Mouse (Mus musculus) cerebellum, postnatal 25 days (tissue): ENCODE data around the gene Gucy2e.

Experiments
- DNase-seq, 2 experiments: peaks; one replicate each; pipeline ENCODE4 v3.0.0; 2021; ENCODE audit warnings: mixed read lengths in 2 of 2

Gene Gucy2e

DNA sequence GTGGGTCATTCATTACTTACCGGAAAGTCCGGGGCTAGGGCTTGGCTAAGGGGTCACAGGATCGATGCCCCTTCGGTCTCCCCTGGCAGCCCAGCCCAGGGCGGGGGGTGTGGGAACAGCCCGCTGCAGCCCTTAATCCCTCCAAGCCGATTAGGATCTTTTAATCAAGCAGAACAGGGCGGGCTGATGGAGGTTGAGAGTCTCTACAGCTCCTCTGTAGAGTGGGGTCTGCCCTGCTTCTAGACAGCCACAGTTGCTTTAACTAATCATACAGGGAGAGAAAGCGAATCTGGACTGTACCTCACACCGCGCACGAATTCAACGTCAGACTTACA lies at the start of gene Gucy2e:
TSS of gene Gucy2e (minus strand) at position 111 of the 335 bp plus-strand sequence.
- DNase-seq = no peak

DNA sequence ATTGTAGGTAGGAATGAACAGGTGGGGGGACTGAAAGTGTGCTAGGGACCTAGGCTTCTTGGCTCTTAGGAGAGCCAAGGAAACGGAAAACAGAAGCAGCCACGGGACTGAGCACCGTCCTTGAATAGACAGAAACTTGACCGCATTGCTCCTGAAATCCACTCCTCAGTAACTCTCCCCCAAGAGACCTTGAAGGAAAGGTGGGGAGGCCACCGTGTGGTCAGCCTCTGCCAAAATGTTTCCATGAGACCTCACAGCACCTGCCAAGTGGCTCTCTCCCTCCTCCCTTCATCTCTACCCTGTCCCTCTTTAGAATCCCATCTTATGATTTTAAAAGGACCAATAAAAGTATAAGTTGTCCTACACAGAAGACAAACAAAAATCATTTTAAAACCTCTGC lies 40.4 kb upstream of the Gucy2e start:
- no peak for DNase-seq

DNA sequence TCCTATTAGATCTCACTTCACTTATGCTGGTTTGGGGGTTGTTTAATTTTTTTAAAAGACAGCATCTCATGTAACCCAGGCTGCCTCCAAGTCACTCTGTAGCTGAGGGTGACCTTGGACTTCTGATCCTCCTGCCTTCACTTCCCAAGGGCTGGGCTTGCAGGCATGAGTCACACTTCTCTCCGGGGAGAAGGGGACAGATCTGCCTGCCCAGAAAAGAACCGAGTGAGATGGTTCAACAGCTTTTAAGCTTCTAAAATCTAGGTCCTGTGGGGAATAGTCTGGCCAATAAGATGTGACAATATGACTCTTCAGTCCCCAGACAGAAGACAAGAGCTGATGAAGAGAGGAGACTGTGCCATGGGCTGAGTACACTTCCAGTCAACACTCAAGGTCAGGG lies 39.2 kb upstream of the Gucy2e start:
- no peak for DNase-seq

GRCm38 (mm10) chr11:69275650-69276049 lies 38.8 kb upstream of the Gucy2e start:
- DNase-seq = no peak

DNA sequence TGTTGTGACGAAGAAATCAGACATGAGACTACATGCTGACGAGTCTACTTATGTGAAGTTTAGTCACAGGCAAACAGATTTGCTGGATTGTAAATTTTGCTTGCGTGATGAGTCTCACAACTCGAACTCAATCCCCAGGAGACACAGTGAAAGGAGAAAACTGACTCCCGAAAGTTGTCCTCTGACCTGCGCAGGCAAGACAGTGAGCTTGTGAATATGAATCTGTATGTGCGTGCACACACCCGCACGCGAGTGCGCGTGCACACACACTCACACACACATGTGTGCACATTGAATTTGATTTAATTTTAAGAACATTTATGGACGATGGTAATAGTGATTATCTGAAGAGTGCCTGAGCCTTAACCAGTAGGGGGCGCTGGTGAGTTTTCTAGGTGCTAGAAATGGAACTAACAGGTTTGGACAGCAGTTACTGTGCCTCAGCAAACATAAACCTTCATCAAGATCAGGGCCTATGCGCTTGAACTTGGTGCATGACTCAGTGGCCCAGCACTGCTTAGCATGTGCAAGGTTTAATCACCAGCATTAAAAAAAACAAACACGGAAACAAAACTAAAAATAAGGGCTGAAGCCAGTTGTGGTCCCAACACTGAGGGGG lies 35.4 kb upstream of the Gucy2e start:
- peak; percentile 79 to 91 for DNase-seq

DNA sequence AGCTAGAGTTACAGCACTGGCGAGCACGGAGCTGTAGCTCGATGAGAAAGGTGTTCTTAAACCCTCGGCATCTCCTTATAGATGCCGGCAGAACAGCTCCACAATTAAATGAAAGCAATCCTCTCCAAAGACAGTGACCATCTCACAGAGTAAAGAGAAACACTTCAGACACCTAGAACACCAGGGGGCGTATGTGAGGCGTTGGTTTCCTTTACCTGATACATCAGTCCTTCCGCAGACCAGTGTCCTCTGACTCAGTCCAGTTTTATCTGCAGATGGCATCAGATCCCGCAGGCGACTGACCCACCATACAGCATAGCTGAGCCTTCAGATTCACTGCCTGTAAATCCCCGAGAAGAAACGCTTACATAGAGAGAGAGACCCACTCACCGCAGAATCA lies 32.7 kb upstream of the Gucy2e start:
- DNase-seq = peak; percentile 82 to 92

GRCm38 (mm10) chr11:69268100-69268499 lies 31.3 kb upstream of the Gucy2e start:
- DNase-seq = no peak

DNA sequence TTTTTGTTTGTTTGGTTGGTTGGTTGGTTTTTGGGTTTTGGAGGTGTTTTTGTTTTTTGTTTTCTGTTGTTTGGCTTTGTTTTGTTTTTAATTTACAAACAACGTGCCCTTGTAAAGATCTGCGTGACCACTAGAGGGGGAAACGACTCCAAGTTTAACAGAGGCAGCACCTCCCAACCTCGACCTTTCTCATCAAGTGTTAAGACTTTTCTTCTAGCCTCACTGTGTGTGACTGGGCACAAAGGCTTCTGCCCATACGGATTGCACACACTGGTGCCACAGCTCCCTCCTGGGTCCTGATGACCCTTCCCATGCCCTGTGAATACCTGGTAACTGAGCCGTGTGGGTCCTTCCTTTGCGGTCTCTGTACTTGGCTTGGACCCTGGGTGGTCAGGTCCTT lies 30.5 kb upstream of the Gucy2e start:
- DNase-seq = peak; percentile 37 to 48

GRCm38 (mm10) chr11:69266253-69266652 lies 29.4 kb upstream of the Gucy2e start:
- DNase-seq = peak; percentile 66 to 81

DNA sequence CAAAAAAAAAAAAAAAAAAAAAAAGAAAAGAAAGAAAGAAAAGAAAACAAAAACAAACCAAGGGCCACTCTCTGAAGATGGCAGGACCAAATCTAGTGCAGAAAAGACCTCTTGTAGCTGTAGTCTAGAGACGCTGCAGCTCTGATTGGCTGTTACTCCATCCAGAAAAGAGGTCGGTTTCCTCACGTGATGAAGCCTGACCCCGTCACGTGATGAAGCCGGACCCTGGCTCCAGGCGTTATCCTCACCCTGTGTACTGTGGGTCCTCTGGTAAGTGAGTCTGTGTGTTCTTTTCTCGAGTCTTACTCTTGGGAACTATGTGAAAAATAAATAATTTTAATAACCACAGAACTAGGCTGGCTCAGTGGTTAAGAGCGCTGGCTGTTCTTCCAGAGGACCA lies 28.6 kb upstream of the Gucy2e start:
- no peak for DNase-seq

DNA sequence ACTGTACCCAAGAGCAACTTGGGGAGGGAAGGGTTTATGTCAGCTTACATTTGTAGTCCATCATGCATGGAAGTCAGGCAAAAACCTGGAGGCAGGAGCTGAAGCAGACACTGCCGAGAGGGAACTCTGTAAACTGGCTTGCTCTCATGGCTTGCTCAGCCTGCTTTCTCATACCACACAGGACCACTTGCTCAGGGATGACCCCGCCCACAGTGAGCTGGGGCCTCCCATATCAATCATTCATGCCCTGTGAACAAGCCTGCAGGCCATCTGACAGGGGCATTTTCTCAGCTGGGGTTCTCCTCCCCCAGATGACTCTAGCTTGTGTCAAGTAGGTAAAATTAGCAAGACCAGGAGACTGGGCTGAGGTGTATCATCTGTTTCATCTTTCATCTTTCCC lies 27.4 kb upstream of the Gucy2e start:
- no peak for DNase-seq

DNA sequence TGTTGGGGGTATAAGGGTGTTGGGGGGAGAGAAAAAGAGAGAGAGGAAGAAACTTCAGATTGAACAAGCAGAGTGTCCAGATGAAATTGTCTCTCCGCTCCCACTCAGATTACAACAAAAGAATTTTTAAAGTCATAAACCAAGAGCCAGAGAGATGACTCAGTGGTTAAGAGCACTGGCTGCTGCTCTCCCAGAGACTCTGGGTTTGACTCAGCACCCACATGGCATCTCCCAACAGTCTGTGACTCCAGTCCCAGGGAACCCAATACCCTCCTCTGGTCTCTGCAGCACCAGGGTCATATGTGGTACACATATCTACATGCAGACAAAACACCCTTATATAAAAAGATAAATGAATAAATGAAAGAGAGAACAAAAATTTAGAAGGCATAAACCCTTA lies 23.3 kb upstream of the Gucy2e start:
- no peak for DNase-seq

DNA sequence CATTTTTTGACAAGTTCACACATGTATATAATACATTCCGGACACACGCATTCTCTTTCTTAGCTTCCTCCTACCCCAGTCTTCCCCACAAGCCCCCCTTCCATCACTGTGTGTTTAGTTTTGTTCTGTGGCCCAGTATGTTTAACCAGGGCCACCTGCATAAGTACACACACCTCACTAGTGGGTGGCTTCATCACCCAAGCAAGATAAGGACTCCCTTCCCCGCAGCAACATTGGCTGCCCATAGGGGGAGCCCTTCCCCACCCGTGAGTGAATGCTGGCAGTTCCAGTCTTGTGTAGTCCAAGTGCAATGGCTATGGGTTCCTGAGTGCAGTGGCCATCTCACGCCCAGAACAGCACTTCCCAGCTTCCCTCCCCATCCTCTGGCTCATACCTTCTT lies 21.5 kb upstream of the Gucy2e start:
- DNase-seq = peak; percentile 62 to 71

GRCm38 (mm10) chr11:69257807-69258206 lies 21.0 kb upstream of the Gucy2e start:
- no peak for DNase-seq

GRCm38 (mm10) chr11:69257072-69257471 lies 20.2 kb upstream of the Gucy2e start:
- no peak for DNase-seq

GRCm38 (mm10) chr11:69254808-69255207 lies 18.0 kb upstream of the Gucy2e start:
- no peak for DNase-seq

DNA sequence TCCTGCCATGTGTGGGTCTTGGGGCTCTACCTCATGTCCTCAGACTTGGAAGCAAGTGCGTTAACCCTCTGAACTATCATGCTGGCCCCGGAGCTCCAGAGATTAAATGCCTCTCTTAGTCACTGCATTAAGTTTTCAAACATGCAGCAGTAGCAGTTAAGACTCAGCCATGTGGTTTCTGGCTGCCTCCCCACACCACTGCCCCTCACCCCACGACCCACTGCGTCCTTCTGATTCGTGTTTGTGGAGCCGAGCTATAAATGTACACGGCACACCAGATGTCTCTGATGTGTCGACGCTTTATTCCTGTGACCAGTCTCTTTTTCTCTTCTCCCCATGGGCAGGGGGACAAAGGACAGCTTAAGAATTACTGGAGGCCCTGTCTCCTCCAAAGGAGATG lies 16.3 kb upstream of the Gucy2e start:
- DNase-seq = no peak

- no peak for DNase-seq
Observed at GRCm38 (mm10) chr11:69251953-69252352, 15.1 kb upstream of the Gucy2e start.

- DNase-seq = peak in 1 of 2 experiments; percentile 34
Observed at GRCm38 (mm10) chr11:69251135-69251842, 14.5 kb upstream of the Gucy2e start.

DNA sequence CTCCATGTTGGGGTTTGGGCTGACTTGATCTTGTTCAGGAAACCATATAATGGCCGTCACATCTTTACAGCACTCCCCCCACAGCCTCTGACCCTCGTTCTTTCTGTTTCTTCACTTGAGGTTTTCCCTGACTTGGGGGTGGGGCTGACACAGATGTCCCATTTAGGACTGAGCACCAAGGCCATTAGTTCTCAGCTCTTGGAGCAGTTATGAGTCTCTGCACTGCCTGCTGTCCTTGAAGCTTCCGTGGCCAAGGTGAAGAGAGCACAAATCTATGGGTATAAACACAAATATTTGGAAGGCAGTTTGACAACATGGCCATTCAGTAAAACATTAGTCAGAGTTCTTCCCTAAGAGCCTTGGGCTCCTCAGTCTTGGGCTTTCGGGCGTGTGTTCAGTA lies 13.3 kb upstream of the Gucy2e start:
- DNase-seq = no peak

DNA sequence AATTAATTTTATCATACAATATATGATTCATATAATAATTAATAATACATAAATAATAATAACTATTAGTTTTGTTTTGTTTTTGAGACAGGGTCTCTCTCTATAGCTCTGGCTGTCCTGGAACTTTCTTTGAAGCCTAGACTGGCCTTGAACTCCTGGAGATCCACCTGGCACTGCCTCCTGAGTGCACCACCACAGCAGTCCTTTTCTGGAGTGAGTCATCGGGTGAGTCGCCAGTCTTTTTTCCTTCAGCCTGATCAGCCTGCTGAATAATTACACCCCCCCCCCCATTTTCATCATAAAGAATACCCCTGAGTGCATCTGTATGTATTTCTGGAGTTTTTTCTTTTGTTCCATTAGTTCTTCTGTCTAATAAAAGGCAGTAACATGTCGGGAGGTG lies 12.3 kb upstream of the Gucy2e start:
- no peak for DNase-seq

DNA sequence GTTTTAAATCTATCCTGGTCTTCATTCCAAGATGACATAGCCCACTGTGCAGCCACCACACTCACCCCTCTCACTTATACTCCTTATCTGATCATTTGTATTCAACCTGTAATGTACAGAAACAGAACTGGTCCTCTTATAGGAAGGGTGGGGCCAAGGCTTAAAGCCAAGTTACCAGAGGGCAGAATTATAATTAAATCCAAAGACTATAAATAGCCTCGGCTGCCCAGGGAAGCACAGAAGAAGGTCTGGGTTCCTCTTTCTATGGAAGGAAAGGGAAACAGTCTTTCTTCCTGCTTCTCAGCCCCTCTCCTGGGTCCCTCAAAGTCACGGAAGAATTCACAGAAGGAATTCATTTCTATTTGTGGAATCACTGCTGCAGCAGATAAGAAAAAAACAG lies 8.8 kb upstream of the Gucy2e start:
- no peak for DNase-seq

- DNase-seq = peak; percentile 53 to 76
Observed at GRCm38 (mm10) chr11:69244911-69245310, 8.1 kb upstream of the Gucy2e start.

DNA sequence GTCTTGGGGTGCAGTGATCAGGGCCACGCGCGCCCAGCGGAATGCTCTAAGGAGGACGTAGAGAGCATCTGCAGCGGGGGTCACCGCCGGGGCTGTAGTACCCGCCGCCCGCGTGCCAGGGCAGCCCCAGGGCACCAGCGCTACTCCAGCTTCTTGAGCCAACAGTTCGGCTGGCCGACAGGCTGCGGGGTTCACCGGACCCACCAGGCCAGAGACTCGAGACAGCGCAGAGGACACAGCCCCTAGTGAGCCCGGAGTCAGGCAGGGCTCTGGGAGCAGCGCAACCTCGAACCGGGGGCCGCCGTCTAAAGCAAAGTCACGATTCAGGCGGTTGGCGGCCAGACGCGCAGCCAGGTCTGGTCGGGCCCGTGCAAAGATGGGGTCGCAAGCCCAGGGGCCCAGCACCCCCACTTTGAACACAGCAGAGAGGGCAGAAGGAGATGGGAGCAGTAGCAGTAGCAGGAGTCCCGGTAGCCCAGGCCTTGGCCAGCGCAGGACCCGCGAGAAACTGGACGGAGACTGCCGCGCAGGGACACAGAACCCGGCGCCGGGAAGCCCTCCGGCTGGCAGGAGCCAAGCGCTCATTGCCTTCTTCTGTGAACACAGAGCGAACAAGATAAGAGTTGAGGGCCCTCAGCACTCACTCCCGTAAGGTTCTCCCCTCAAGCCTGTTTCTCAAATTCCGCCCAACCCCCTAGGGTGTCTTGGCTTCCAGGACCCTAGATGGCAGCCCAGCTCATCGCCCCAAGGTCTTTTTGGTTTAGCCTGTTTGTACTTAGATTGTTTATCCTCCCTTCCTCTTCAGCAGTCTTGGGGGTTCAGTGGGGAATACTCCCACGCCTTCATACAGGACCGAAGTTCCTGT lies 543 bp downstream of the Gucy2e start:
- DNase-seq = peak in 1 of 2 experiments; percentile 48
